Mouse (Mus musculus): ENCODE measurements at regions not wholly inside any gene's neighbourhood (a gene's known extent, or its start where the extent isn't known, plus 50 kb on each side); places are given as distances from the start of the nearest gene placed in this dataset.

DNA sequence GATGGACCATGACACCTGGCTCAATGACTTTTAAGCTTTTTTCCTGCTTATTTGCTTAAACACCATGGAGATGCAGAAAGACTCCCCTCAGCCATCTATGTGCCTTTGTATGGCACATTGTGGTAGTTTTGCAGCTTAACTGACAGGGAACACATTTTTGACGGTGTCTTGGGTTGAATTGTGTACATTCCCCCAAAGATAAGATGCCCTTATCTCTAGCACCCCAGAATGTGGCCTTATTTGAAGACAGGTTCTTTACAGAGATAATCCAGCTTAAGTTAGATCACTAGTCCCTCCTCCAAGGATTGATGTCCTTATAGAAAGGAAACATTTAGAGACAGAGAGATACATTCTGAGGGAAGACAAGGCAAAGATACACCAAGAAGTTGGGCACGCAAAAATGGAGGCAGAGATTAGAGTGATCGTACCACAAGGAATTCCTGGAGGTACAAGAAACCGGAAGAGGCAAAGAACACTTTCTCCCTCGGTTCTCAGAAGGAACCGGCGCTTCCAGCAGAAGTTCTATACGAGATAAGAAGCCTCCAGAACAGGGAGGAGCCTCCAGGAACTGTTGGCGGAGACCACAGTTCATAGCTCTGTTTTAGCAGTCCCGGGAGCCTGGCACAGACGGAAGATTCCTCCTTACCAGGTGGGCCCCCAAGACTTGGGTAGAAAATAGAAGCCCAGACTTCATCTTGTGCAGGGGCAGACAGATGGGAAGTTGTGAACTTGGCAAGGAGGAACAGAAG lies 58.8 kb upstream of the Acsl1 start:
- no peak for DNase-seq (ENCODE audit: extremely low spot score in 1 of 2, low spot score in 1 of 2)

- DNase-seq (ENCODE audit: extremely low spot score in 1 of 2, low spot score in 1 of 2): no peak
These were observed 57.4 kb upstream of the Acsl1 start for GRCm38 (mm10) chr8:46413349-46414024.

DNA sequence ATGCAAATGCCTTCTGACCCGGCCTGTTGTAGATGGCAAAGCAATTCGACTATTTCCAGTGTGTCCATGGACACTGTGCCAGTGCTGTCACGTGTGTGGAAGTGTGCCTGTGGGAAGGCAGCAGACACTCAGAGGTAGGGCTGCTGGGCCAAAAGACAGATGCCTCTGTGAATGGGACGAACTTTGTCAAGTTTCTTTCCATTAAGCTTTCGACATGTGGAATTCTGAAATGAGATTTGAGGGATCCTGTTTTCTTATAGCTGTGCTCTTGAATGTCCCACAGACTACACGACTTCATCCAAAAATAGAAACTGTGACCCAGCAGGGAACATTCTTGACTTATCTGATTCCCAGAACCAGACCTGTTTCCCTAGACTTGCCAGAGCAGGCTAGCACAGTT lies 56.0 kb upstream of the Acsl1 start:
- no peak for DNase-seq (ENCODE audit: extremely low spot score in 1 of 2, low spot score in 1 of 2)

DNA sequence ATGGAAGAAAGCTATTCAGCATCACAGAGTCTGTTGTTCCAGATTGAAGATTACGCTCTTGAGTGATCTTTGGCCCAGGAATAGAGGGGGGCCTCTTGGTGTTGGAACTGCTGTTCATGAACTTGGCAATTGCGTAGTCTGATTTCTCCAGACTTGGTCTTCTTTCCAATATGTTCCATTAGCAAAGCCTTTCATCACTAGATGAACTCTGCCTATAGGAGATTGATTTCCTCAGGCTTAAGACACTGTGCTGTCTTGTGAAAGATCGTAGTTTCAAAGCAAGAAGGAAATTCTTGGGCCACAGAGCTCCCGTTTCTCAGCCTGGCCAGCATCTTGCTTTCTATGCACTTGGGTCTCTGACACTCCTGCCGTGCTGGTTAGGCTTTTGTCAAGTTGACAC lies 51.4 kb upstream of the Acsl1 start:
- no peak for DNase-seq (ENCODE audit: extremely low spot score in 1 of 2, low spot score in 1 of 2)

DNA sequence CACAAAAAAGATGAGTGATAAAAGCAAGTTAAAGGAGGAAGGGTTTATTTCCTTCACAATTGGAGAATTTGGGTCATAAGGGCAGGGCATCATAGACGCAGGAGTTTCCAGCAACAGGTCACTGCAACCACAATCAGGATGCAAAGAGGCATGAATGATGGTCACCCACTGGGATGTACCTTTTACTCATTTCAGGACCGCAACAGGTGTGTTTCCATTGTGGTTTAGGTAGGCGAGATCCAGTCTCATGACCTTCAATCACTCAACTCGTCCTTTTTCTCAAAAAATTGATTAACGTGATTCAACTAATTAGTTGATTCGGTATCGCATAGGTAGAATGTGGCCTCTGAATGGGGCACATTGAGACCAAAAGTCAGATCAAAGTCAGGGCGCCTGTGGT lies 50.4 kb upstream of the Acsl1 start:
- DNase-seq (ENCODE audit: extremely low spot score in 1 of 2, low spot score in 1 of 2): no peak
